ENCODE assay signal across 9 mouse cellular contexts in genomic region chr9:44497624-44498377, GRCm38 (mm10). TPM values are rescaled to one million over a fixed set of nuclear protein-coding genes. Genes with fewer than 3 reads are reported as not detected.
DNase-seq lines count a peak whose midpoint lies in the region; ATAC-seq and TF ChIP-seq lines count a peak whose summit lies in the region.
"Had no signal": no experiment of that assay in that cellular context is flagged by ENCODE, and none has a peak within 500 bp of the region (broad histone marks: within the 10 kb centered on the region; RNA-seq: fewer than 3 reads in every experiment).

No protein-coding gene starts in this region.

- H3K4me2 ChIP-seq in embryonic facial prominence, embryonic 13.5 days: peak overlapping the region; percentile 79
- H3K4me2 ChIP-seq in hindbrain, embryonic 14.5 days (replicated peaks): peak overlapping the region; percentile 79
- H3K4me2 ChIP-seq in liver, embryonic 11.5 days: peak overlapping the region; percentile 89

- peak overlapping the region; percentile 99 for H3K27ac ChIP-seq in embryonic facial prominence, embryonic 13.5 days
- peak overlapping the region; percentile 83 for H3K27ac ChIP-seq in hindbrain, embryonic 14.5 days
- peak overlapping the region; percentile 85 for H3K27ac ChIP-seq in liver, embryonic 11.5 days (ENCODE audit: low read depth, low read length)
- H3K27ac ChIP-seq in olfactory bulb, adult 2 months (ENCODE audit: insufficient read depth, low read depth, low read length): no peak overlapping the region

- peak overlapping the region; percentile 75 for H3K9ac ChIP-seq in embryonic facial prominence, embryonic 13.5 days
- H3K9ac ChIP-seq in hindbrain, embryonic 14.5 days: peak overlapping the region; percentile 59
- peak overlapping the region; percentile 63 for H3K9ac ChIP-seq in liver, embryonic 11.5 days (ENCODE audit: low read depth, low read length)

- under 1% methylated on average over 10 of the region's 11 CpGs for WGBS in embryonic facial prominence, embryonic 13.5 days
- WGBS in hindbrain, embryonic 14.5 days: 5% methylated on average over 11 of the region's 11 CpGs
- WGBS in liver, embryonic 11.5 days: 2% methylated on average over 11 of the region's 11 CpGs
- WGBS in olfactory bulb, adult 2 months: 16% methylated on average over 11 of the region's 11 CpGs

- H3K4me3 ChIP-seq in C2C12 (ENCODE audit: insufficient read depth, poor library complexity, severe bottlenecking): peak overlapping the region; percentile 28
- H3K4me3 ChIP-seq in embryonic facial prominence, embryonic 13.5 days: peak overlapping the region; percentile 48
- H3K4me3 ChIP-seq in hindbrain, embryonic 14.5 days (replicated peaks; ENCODE audit: low read length): peak overlapping the region; percentile 32
- peak overlapping the region; percentile 44 for H3K4me3 ChIP-seq in liver, embryonic 11.5 days (ENCODE audit: low read depth, low read length)
- H3K4me3 ChIP-seq in olfactory bulb, adult 2 months (ENCODE audit: insufficient read depth, low read depth, low read length): peak overlapping the region; percentile 49

- TF ChIP-seq CTCF in C2C12 (IDR thresholded peaks at IDR 0.05; ENCODE audit: control insufficient read depth, insufficient read depth, insufficient read length): no peak
- TF ChIP-seq CTCF in olfactory bulb, adult 2 months (IDR thresholded peaks at IDR 0.05; ENCODE audit: insufficient read depth, low read depth, low read length): no peak

- H3K27me3 ChIP-seq in C2C12 (ENCODE audit: control insufficient read depth, insufficient read depth, insufficient read length): no peaks in the 10 kb centered on the region
- H3K27me3 ChIP-seq in embryonic facial prominence, embryonic 13.5 days: no peaks in the 10 kb centered on the region
- H3K27me3 ChIP-seq in hindbrain, embryonic 14.5 days (ENCODE audit: control insufficient read depth, insufficient read depth, low read length): no peaks in the 10 kb centered on the region
- peaks cover 10% of the 10 kb centered on the region; the same call in 1 of the 2 replicates for H3K27me3 ChIP-seq in liver, embryonic 11.5 days (replicated peaks; ENCODE audit: control insufficient read depth, insufficient read depth, low read length)

- no peak for TF ChIP-seq POLR2A in olfactory bulb, adult 2 months (IDR thresholded peaks at IDR 0.05; ENCODE audit: insufficient read depth, low read depth, low read length)

- no peaks in the 10 kb centered on the region for H3K9me3 ChIP-seq in embryonic facial prominence, embryonic 13.5 days
- no peaks in the 10 kb centered on the region for H3K9me3 ChIP-seq in hindbrain, embryonic 14.5 days (ENCODE audit: control insufficient read depth, low read length)
- no peaks in the 10 kb centered on the region for H3K9me3 ChIP-seq in liver, embryonic 11.5 days (ENCODE audit: control insufficient read depth, low read length)

- ATAC-seq in cerebellum, adult (ENCODE audit: insufficient number of reproducible peaks, low FRiP score, low TSS enrichment): no peak
- ATAC-seq in embryonic facial prominence, embryonic 13.5 days (ENCODE audit: insufficient number of reproducible peaks, insufficient read depth, low FRiP score, low TSS enrichment, low read depth): no peak
- ATAC-seq in hindbrain, embryonic 14.5 days (ENCODE audit: low FRiP score): no peak
- peak; percentile 44 for ATAC-seq in liver, embryonic 11.5 days (replicated peaks; ENCODE audit: low FRiP score)

- H3K36me3 ChIP-seq in C2C12 (ENCODE audit: control insufficient read depth, insufficient read depth): peaks cover 6% of the 10 kb centered on the region
- peaks cover 18% of the 10 kb centered on the region for H3K36me3 ChIP-seq in embryonic facial prominence, embryonic 13.5 days
- H3K36me3 ChIP-seq in hindbrain, embryonic 14.5 days (replicated peaks; ENCODE audit: control insufficient read depth, insufficient read depth): peaks cover 10% of the 10 kb centered on the region
- H3K36me3 ChIP-seq in liver, embryonic 11.5 days (ENCODE audit: control insufficient read depth, insufficient read depth, low read length): no peaks in the 10 kb centered on the region

- peak; percentile 38 for DNase-seq in cerebellum, adult 11 months
- DNase-seq in hindbrain, embryonic 14.5 days (ENCODE audit: low spot score): no peak
- DNase-seq in liver, embryonic 11.5 days (ENCODE audit: low spot score): no peak
- DNase-seq in left cerebral cortex, adult 8-10 months (ENCODE audit: low spot score in 2 of 2): no peak

- H3K79me3 ChIP-seq in C2C12 (ENCODE audit: low read depth): peaks cover 41% of the 10 kb centered on the region

- H3ac ChIP-seq in C2C12 (ENCODE audit: control insufficient read depth, insufficient read length, low read depth): peak overlapping the region; percentile 71

- peaks cover 98% of the 10 kb centered on the region for H3K4me1 ChIP-seq in embryonic facial prominence, embryonic 13.5 days
- H3K4me1 ChIP-seq in hindbrain, embryonic 14.5 days (replicated peaks; ENCODE audit: control insufficient read depth, insufficient read depth, low read length): peaks cover 75% of the 10 kb centered on the region
- peaks cover 70% of the 10 kb centered on the region for H3K4me1 ChIP-seq in liver, embryonic 11.5 days (replicated peaks; ENCODE audit: control insufficient read depth, insufficient read depth, low read length)
- peaks cover 77% of the 10 kb centered on the region for H3K4me1 ChIP-seq in olfactory bulb, adult 2 months (ENCODE audit: control insufficient read depth, insufficient read depth, low read length)

- peaks cover 83% of the 10 kb centered on the region for H3K79me2 ChIP-seq in C2C12 (ENCODE audit: control insufficient read depth, insufficient read depth)

TF ChIP-seq in C2C12, 6 proteins besides CTCF, POLR2A, EP300 and RAD21:
- no peak for TF ChIP-seq MYOG (IDR thresholded peaks at IDR 0.05; ENCODE audit: control insufficient read depth, extremely low read depth, insufficient read length)
- TF ChIP-seq CEBPB (IDR thresholded peaks at IDR 0.05; ENCODE audit: low read depth): no peak
- TF ChIP-seq FOSL1 (IDR thresholded peaks at IDR 0.05; ENCODE audit: insufficient read depth, low read length, poor library complexity, severe bottlenecking): no peak
- no peak for TF ChIP-seq MAX (IDR thresholded peaks at IDR 0.05)
- TF ChIP-seq USF1 (IDR thresholded peaks at IDR 0.05; ENCODE audit: low read depth): peak; percentile 18
- TF ChIP-seq MYOD1 (IDR thresholded peaks at IDR 0.05; ENCODE audit: control insufficient read depth, insufficient read length, low read depth): no peak

RNA-seq across cellular contexts. Expression of gene Bcl9l, which starts 15.2 kb away (rescaled TPM):
- polyA plus RNA-seq in C2C12 (2012; fragmentation: generic; extraction: Trizol): 31.4 TPM
- 18.2 and 19.3 TPM in 2 replicates for polyA plus RNA-seq in embryonic facial prominence, embryonic 13.5 days (2015; fragmentation: Nextera tagmentation; extraction: Ambion mirVana)
- 11.6 and 13.5 TPM in 2 replicates for polyA plus RNA-seq in hindbrain, embryonic 14.5 days (2014; fragmentation: Nextera tagmentation; extraction: Ambion mirVana)
- polyA plus RNA-seq in liver, embryonic 11.5 days (2014; fragmentation: Nextera tagmentation; extraction: Ambion mirVana): 4.1 and 5.0 TPM in 2 replicates
- polyA plus RNA-seq in olfactory bulb, adult 2 months (2012; ENCODE audit: insufficient read depth, insufficient read length, low replicate concordance, missing spikeins): not detected in 2 replicates
- total RNA-seq in left cerebral cortex, adult 8-10 months (2022): 10 to 100 TPM; 60.4 to 67.8 (median 61.9) TPM

RNA-seq across cellular contexts. Expression of gene Upk2, which starts 43.0 kb away (rescaled TPM):
- 0.04 TPM for polyA plus RNA-seq in C2C12 (2012; fragmentation: generic; extraction: Trizol)
- polyA plus RNA-seq in embryonic facial prominence, embryonic 13.5 days (2015; fragmentation: Nextera tagmentation; extraction: Ambion mirVana): 2.8 and 2.9 TPM in 2 replicates
- polyA plus RNA-seq in hindbrain, embryonic 14.5 days (2014; fragmentation: Nextera tagmentation; extraction: Ambion mirVana): not detected in 2 replicates
- not detected in 2 replicates for polyA plus RNA-seq in liver, embryonic 11.5 days (2014; fragmentation: Nextera tagmentation; extraction: Ambion mirVana)
- polyA plus RNA-seq in olfactory bulb, adult 2 months (2012; ENCODE audit: insufficient read depth, insufficient read length, low replicate concordance, missing spikeins): not detected in 2 replicates
- total RNA-seq in left cerebral cortex, adult 8-10 months (2022): not detected
- total RNA-seq: hematopoietic stem cell, adult 5-6 weeks had no signal

RNA-seq across cellular contexts. Expression of gene Foxr1, which starts 56.9 kb away (rescaled TPM):
- polyA plus RNA-seq in C2C12 (2012; fragmentation: generic; extraction: Trizol): not detected
- polyA plus RNA-seq in embryonic facial prominence, embryonic 13.5 days (2015; fragmentation: Nextera tagmentation; extraction: Ambion mirVana): not detected in 2 replicates
- polyA plus RNA-seq in hindbrain, embryonic 14.5 days (2014; fragmentation: Nextera tagmentation; extraction: Ambion mirVana): not detected in 2 replicates
- polyA plus RNA-seq in liver, embryonic 11.5 days (2014; fragmentation: Nextera tagmentation; extraction: Ambion mirVana): not detected in 2 replicates
- polyA plus RNA-seq in olfactory bulb, adult 2 months (2012; ENCODE audit: insufficient read depth, insufficient read length, low replicate concordance, missing spikeins): not detected in 2 replicates
- not detected for total RNA-seq in left cerebral cortex, adult 8-10 months (2022)
- total RNA-seq: hematopoietic stem cell, adult 5-6 weeks had no signal
